Mouse (Mus musculus): ENCODE data around the gene Hist1h4d.

Gene Hist1h4d

DNA sequence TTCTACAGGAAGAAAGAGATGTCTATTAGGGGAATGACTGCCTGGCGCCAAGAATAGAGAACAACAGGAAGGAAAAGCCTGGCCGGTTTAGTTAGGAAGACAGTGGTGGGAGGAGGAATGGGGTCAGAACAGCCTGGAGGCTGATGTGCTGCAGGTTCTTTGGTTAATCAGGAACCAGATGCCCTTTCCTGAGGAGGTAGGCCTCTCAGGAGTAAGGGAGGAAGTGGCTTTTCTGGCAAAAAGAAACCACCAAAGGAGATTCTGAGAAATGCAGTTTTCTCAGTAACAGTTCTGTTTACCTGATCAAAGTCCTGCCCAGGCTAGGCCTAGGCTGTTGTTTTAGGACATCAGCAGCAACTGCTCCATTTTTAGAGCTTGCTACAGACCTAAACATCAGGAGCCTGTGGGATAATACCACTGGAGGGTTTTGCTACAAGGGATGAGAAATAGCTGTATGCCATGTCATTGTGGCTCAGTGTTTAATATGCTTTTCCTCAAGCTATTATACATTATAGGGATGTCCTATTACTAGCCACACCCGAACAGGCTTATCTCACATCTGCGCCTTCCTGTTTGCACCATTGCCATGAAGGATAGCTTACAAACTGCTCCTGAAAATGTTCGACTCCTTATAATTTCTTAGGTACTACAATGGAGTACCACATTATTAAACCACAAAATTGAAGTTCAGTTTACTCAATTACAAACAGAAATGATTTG lies 11.8 kb downstream of the Hist1h4d start:
- DNase-seq (ENCODE audit: low read depth, low spot score) = no peak

DNA sequence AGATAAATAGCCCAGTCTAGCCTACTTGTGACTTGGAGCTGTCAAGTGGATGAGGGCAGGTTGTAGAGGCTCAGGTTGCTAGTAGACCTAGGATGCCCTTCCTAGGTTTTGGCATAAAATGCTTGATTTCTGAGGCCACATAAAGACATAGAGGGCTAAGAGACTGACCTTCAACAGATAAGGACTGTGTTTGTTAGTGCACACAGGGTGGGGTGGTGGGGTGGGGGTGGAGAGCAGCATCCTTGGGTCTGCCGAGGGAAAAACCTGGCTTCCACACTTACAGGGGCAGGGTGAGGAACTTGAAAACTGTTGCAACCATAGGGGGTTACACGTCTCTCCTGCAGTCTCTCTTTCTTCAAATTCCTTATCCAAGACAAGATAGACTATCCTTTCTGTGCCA lies 13.8 kb downstream of the Hist1h4d start:
- peak; percentile 55 for DNase-seq (ENCODE audit: low read depth, low spot score)

DNA sequence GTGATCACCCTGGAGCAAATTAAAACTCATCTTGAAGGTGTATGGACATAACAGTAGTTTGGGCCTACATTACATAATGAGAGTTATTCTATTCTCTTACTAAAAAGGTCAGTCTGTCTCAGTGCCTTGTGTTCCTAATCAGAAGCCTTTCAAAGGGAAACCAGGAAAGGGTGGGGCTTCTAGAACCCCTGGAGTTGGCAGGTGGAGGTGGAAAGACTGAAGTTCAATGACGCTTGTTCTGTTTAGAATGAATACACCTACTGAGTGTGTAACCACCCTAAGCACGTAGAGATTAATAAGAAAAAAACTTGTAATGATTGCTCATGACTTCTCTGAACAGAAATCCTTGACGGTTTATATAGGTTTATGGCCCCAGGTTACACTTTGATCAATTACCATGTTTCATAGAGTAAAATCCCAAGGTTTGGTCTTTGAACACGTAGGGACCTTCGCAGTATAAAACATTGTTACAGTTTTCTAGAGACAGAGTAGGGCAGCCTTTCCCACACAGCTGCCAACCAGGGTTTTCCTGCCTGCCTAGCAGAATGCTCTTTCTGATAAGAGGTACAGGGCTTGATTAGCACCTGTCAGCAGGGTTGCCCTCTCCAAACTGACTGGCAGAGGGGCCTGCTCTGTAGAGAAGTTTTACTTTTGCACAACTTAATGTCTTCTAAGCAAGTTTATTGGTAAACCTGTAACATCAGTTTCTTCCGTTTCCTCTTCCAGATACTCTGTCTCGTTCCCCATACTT lies 14.4 kb downstream of the Hist1h4d start:
- DNase-seq (ENCODE audit: low read depth, low spot score) = peak; percentile 83

DNA sequence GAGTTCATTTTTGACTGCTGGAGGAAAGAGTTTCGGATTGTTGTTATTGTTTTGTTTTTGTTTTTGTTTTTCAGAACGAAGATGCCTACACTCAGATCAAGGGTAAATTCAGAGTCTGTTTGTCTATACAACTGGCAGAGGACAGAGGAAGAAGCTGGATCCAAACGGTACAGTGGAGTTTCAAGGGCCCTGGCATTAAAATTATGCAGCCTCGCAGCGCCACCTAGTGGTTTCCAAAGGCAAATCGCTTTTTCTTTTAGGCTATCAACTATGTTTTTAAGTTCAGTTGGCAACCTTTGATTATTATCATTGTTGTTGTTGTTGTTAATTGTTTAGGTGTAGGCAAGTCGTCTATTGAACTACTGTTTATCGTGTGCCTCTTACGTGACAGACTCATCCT lies 16.6 kb downstream of the Hist1h4d start:
- peak; percentile 76 for DNase-seq (ENCODE audit: low read depth, low spot score)

DNA sequence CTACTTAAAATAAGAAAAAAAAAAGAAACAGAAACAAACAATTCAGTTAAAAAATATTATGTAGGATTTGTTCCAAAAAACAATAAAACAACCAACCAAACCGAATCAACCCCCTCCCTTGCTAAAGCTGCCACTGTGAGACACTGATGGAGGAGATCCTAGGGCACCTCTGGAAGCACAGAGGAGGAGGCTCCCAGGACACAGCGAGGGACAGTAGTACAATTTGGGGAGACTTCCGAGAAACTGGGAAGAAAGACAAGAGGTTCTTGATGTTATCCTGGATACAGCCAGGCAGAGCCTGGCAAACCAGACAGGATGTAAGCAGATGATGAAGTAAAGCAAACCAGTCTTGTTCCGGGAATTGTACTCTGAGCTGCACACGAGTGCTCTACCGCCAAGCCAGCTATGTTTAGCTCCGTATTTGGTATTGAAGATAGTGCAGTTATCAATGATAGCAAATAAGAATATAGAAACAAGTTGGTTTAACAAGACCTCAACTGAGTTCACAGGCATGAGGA lies 21.8 kb downstream of the Hist1h4d start:
- no peak for DNase-seq (ENCODE audit: low read depth, low spot score)

DNA sequence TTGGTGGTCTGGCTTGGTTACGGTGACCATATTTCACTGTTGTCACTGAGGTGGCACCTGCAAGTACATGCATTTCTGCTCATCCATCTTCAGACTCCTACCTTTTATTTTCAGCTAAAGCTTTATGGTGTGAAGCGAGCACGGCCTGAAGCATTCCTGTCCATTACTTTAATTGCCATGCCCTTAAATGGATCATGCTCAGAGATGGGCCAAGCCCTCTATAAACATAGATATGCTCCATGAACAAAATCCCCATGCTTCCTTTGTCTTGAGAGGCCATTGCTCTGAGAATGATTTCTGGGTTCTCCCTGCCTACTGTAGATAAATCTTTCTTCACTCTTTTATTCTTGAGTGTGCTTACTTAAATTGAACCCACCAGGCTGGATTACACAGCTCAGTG lies 23.1 kb downstream of the Hist1h4d start:
- DNase-seq (ENCODE audit: low read depth, low spot score) = no peak

DNA sequence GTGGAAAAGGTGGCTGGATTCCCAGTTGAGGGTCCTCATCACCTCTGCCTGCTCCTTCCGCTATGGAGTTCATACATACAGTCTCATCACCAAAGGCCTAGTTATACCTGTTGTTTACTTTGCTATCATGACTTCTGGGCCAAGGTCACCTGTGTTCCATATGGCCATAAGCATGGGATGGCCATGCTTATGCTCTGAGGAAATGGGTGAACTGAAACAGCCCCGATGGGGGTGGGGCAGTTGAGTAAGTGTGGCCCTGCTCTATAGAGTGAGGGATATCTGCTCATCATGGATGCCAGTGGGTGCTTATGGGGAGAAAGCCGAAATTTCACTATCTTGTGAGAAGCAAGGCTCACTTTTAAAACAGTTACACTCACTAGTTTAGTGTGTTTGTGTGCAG lies 23.7 kb downstream of the Hist1h4d start:
- no peak for DNase-seq (ENCODE audit: low read depth, low spot score)

DNA sequence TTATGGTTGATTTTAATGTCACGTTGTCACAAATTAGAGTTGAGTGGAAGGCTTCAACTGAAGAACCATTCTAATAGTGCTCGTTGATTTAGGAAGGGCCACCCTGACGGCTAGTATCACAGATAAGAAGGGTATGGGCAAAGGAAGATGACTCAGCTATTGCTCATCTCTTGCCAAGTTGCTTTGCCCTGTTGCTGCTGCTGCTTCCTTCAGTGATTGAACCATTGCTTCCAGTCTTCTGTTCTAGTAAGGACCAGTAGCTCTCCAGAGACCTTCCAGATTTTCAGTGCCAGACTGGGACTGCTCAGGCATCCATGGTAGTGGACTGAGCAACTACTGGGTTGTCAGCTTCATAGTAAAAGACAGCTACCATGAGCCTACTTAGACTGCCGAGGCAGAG lies 27.8 kb downstream of the Hist1h4d start:
- no peak for DNase-seq (ENCODE audit: low read depth, low spot score)

DNA sequence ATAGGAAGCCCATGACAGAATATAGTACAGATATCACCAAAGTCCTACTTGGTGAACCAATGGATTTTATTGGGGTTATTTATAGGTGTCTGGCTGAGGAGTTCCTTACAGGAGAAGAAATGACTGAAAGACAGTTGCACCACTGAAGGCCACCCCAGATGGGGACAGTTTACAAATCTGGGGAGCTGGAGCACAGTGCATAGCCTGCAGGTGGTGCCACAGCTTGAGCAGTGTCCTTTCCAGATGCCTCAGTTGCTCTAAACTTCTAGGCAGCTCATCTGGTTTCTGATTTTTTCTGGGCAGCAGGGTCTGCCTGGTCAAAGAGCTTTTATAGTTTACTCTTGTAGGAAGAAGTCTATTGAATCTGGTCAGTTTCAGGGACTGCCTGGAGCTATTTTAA lies 28.4 kb downstream of the Hist1h4d start:
- DNase-seq (ENCODE audit: low read depth, low spot score) = no peak

DNA sequence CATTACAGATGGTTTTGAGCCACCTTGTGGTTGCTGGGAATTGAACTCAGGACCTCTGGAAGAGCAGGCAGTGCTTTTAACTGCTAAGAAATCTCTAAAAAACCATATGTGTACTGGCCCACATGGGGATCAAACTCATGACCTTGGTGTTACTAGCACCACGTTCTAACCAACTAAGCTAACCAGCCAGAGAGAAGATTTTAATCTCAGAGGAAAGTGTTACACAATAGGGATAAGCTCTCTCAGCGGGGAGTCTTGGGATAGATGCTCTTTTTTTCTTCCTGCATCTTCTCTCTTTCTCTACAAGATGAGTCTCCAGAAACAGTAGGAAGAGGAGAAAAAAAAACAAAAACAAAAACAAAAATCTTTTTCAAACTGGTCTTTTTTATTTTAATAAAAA lies 29.0 kb downstream of the Hist1h4d start:
- DNase-seq (ENCODE audit: low read depth, low spot score) = peak; percentile 69

DNA sequence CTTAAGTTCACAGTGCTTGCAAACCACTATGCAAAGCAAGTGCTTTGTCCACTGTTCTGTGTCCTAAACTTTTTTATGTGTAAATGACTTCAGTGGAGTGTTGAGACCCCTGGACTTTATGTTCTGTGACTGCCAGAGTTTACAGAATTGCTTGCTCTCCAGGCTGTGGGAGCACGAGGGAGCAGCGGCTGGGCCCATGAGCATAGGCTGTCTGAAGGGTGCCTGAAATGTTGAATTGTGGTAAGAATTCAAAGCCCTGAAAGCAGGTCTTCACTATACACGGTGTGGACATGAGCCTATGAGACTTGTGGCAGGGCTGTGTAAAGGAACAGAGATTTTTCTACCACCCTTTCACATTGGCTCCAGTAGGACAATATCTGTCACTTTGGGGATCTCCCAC lies 30.2 kb downstream of the Hist1h4d start:
- no peak for DNase-seq (ENCODE audit: low read depth, low spot score)

DNA sequence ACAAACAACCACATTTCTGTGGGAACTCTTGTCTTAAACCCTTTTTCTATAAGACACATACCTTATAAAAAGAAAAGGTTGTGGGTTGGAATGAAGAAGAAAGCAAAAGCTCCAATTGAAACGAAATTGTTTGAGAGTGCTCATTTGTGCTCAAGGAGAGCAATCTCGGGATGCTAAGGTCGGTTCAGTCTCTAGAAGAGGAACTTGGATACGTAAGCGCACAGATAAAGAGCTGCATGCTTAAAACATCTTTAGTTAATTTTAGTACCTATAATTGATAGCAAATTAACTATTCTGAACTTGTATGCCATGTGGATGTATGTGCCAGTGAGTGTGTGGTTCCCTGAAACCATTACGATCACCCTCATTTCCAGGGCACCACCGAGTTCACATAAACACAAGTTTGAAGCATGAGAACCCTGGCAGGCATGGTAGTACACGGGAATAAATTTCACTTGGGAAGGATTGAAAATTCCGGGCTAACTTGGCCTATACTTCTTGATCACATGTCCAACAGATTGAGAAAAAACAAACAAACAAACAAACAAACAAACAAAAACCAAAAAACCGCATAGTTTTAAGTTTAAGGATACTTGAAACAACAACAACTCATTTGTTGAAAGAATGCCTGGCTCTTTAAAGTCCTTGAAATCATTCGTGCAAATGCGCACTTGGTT lies 38.8 kb downstream of the Hist1h4d start:
- no peak for DNase-seq (ENCODE audit: low read depth, low spot score)

DNA sequence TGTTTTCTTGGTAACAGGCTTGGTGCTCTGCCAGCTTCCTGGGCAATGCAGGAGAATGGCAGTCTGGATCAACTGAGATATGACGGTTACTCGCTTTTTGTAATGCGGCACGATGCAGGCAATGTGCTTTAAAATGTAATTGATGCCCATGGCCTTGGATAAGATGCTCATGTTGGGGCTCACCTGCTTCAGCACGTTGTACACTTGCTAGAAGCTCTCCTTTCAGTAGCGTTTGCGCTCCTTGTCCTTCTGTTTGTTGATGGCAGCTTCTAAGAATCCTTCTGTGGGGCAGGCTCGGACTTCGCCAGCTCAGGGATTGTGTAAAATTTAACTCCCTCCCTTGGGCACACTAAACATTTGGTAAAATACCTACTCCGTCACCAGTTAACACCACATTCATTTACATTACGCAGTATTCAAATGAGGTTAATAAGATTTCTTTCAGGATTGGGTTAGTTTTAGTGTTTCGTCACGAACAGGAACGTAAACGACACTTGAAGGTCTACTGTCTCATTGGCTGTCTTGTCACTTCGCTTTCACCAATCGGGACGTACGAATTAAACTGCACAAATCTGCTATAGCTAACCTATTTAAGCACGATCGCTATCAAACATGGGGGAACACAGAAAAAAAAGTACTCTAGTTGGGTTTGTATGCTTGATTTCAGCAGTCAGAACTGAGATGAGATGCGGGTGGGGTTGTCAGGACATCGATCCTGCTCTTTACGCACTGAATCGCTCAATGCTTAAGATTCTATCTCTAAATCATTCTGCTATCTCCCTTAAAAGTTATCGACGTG lies 39.5 kb downstream of the Hist1h4d start, which contains the start of gene Hist1h2be:
TSS of gene Hist1h2be (minus strand) at position 392 of the 799 bp plus-strand sequence.
- DNase-seq (ENCODE audit: low read depth, low spot score) = peak; percentile 96

DNA sequence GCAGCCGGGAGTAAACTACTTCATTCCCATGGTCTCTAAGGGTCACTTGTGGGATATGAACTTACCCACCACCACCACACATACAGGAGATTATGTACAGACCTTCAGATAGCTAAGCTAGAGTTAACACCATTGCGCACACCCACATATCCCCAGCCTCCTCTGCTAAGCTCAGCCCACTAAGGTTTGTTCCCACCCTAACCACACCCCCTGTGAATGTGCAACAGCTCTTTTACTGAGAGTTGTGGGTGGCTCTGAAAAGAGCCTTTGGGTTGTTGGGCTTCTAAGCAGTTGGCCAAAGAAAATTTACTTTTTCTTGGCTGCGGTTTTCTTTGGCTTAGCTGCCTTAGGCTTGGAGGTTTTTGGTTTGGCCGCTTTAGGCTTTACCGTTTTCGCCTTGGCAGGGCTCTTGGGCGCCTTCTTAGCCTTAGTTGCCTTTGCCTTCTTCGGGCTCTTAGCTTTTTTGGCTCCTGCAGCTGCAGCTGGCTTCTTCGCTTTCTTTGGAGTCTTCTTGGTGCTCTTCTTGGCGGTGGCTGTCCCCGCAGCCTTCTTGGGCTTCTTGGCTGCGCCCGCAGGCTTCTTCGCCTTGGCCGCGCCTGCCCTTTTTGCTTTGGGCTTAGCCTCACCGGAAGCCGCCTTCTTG lies 40.3 kb downstream of the Hist1h4d start:
- DNase-seq (ENCODE audit: low read depth, low spot score) = peak; percentile 96

DNA sequence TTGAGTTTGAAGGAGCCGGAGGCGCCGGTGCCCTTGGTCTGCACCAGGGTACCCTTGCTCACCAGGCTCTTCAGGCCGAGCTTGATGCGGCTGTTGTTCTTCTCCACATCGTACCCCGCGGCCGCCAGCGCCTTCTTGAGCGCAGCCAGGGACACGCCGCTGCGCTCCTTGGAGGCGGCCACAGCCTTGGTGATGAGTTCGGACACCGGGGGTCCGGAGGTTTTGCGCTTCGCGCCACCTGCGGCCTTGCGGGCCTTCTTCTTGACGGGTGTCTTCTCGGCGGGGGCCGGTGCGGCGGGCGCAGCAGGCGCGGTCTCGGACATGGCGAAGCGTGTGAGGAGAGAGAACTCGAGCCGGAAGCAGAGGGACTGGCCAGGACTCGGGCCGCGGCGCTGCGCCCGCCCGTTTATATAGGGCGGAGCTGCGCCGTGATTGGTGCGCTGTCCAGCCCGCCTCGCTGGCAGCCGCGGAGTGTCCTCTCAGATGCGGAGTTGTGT lies 40.8 kb downstream of the Hist1h4d start, which contains the start of gene Hist1h1e:
TSS of gene Hist1h1e (minus strand) at position 384 of the 497 bp plus-strand sequence.
- peak; percentile 78 for DNase-seq (ENCODE audit: low read depth, low spot score)

DNA sequence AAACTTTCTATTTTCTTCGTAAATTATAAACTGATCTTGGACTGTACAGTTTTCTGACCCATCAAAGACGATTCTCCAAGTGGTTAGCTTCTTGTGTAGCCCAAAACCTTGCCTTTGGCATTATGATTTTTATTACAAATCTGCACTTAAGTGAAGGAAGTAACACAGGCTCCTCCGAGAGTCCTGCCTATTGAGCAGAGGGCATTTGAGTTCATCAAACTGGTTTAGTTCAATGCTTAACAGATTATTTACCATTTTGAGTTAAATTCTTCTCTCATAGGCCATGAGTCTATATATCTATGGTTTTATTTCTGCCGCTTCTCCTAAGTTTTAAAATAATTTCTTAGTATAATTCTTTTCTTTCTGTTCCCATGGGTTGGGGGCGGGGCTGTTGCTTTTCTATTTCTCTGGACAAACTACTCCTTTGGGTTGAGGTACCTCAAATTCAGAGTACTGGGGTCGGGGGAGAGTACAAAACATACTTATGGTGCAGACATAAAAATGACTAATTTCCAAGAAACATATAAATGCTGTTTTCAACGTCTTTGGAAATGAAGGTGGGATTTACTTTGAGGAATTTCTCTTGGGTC lies 41.6 kb downstream of the Hist1h4d start:
- no peak for DNase-seq (ENCODE audit: low read depth, low spot score)

DNA sequence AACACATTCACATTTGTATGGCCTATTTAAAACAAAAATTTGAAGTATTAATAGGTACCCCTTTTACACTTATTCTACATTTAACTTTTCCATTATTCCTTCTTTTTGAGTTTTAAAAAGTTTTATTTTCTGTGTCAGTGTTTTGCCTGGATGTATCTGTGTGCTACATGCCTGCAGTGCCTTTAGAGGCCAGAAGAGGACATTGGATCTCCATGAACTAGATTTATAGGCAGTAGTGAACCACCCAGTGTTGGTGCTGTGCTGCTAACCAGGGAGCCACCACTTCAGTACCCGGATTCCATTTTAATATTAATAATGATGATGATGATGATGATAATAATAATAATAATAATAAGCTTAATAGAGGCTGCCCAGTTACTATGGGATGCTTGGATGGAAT lies 49.3 kb downstream of the Hist1h4d start:
- peak; percentile 46 for DNase-seq (ENCODE audit: low read depth, low spot score)
